Mouse (Mus musculus) telencephalon, adult 2 months (tissue): ENCODE results near the gene Sptbn1.
A peak's percentile ranks its signal among the peaks of the same experiment; 100 is the strongest.

ENCODE experiments used
- DNase-seq: peaks from one replicate; pipeline ENCODE4 v3.0.0-alpha.2; 2011; ENCODE audit warnings: low read depth, low spot score

The Sptbn1 gene

DNA sequence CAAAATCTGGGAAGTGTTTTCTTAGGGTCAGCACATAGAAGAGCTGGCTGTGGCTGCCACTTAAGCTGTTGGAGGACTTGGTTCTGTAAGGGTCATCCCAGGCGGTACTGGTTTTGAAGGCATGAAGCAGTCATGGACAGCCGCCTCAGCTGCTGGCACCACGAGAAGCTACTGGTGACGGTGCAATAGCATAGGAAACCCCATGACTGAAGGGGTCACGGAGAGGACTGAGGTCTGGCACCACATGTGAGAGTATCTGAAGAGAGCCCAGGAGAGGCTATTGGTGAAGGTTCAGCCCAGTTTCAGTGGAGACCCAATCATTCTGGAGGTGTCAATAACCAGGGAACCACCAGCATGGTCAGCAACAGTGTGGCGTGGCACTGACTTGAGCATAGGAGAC is 135.4 kb downstream of the Sptbn1 start:
- DNase-seq = no peak

DNA sequence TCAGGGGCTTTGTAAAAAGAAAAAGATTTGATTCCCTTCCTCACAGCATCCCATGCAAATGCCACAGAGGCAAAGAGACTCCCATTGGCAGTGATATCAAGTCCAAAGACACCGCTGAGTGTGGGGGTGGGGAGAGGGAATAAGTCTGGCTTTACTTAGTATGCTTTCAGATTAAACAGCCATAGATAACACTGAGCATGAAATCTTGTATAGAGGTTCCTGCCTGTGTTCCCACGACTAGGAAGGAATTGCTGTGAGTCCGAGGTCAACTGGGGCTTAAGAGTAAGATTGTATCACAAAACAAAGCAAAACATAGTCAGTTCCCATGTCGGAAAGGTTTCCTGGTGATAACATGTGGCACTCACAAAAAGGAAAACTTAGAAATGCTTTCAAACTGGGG is 136.3 kb downstream of the Sptbn1 start:
- no peak for DNase-seq

DNA sequence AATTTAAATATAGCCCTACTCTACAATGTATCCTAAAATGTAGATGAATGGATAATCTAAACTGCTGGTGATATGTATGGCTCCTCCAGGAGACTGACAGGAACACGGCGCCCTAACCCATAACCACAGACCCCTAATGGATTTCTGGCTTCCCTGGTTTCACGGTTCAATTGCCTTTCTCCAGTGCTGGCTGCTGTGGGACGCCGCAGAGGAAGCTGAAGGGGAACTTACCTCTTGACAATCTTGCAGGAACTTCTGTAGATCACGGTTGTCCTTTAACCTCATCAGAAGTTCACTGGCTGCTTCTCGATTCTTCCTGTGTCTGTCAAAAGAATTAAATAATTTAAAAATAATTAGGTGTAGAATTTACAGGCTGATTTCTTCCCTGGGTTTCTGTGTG is 138.6 kb downstream of the Sptbn1 start:
- DNase-seq = no peak

DNA sequence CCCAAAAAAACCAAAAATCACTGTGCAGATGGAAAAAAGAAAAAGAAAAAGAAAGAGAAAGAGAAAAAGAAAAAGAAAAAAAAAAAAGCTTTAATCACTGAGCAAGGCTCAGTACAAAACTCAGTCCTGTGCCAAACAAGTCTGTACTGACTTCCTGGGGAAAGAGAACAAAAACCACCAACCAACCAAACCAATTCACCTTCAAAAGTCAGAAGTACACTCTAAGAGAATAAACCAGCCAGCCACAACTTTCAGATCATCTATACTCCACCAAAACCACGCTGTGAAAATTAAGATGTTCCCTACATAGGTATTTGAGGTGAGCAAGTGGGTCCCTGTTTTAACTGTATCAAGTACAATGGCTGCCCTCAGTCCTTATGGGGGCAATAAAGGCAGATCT is 141.1 kb downstream of the Sptbn1 start:
- no peak for DNase-seq

DNA sequence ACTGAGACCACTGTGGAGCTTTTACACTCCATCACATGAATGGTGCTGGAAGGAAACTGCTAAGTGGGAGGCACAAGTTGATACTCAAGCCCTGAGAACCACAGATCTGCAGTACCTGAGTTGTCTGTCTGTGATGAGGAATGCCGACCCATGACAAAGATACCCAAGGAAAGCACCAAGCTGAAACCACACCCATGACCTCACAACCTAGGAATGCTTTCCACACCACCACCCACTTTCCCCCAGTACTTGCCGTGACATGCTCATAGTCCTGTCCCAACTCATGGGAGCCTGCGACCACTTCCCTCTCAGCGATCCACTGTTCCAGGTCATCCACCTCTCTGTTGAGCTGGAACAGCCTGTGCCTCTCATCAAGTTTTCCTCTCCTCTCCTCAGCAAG is 149.9 kb downstream of the Sptbn1 start:
- DNase-seq = no peak

DNA sequence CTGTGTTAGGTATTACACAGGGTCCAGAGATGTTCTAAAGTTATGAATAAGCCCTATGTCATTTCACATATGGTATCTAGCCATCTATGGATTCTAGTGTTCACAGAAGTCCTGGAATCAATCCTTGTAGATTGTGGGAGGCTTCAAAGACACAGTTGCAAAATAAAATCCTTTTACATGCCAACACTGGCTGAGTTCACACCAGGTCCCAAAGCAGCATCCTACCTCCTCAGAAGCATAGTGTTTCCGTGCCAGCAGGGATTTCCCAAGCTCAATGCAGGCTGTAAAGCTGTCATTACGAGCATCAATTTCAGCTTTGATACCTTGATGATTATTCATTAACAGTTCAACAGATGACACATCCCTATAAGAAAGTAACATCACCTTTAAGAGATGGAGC is 154.3 kb downstream of the Sptbn1 start:
- DNase-seq = peak; percentile 51

DNA sequence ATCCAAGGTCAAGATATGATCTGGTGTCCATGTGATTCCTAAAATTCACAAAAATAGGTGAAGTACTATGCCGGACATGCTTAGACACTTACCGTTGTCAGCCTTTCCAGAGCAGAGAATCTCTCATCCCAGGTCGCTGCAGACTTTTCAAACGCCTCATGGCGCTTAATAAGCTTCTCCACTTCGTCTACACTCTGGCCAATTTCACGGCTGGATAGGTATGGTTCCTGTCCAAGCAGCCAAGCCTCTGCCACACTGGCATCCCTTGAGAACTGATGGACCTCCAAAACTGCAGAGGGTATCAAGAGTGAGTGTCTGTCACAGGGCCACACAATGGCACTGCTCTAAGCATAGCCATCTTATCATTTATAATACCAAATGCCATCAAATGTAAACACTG is 157.3 kb downstream of the Sptbn1 start:
- DNase-seq = no peak

DNA sequence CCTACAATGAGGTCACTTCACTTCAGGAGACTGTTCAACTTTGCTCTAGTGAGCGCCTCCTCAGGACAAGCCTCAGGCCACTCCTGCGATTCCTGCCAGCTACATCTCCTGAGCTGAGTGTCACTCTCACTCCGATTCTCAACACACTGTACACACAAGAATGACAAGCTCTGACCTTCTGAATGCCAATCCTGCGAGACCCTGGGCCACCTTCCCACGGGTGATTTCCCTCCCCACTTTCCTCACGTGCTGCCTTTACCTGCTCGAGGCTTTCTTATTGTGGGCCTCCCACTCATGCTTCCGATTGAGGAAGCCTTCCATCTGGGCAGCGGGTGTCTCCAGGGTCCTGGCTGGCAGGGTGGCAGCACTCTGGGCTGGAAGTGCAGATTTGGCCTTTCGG is 163.8 kb downstream of the Sptbn1 start:
- no peak for DNase-seq

DNA sequence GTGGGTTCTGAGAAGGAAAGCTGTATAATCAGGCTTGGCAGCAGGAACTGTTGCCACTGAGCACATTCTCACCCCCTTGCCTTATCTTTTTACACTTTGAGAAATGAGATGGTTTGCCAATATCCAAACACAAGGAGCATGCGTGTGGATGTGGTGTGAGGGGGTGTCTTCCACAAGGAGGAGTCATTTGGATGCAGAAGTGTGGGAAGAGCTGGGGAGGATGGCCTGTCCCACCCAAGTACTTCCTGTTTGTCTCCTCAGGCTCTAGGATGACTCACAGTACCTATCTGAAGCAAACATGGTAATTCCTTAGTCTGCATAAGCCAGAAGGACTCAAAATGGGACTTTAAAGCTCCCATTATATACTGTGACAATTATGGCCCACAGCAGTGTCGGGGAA is 165.4 kb downstream of the Sptbn1 start:
- peak; percentile 70 for DNase-seq

DNA sequence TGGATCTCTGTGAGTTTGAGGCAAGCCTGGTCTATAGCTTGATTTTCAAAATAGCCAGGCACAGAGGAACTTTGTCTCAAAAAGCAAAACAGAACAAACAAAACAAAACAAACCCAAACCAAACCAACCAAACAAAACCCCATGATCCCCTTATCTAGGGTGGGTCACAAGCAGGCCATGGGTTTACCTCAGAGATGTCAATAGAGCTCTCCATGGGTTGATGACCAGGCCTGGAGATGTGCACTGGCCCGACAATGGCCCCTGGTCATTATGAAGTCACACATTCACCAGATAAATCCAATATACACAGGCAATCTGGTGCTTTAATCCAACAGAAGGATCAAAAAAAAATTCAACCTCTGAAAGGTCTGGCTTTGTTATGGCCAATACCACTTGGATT is 166.2 kb downstream of the Sptbn1 start:
- DNase-seq = no peak

DNA sequence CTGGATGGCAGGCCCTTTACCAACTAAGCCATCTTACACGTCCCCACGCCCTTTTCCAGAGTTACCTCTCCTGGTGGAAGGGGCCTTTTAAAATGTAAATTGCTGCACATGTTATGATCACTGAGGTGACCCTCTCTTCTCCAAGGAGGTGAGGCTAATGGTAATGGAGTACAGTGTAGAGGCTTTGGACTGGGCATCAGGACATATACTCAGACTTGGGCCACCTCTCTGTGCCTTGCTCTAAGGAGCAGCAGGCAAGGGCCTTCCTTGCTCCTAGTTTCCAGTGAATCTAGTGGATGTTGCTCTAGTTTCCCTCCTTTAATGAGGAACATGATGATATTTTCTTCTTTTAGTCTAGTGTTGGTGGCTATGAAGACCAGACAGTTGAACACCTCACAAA is 166.8 kb downstream of the Sptbn1 start:
- no peak for DNase-seq

DNA sequence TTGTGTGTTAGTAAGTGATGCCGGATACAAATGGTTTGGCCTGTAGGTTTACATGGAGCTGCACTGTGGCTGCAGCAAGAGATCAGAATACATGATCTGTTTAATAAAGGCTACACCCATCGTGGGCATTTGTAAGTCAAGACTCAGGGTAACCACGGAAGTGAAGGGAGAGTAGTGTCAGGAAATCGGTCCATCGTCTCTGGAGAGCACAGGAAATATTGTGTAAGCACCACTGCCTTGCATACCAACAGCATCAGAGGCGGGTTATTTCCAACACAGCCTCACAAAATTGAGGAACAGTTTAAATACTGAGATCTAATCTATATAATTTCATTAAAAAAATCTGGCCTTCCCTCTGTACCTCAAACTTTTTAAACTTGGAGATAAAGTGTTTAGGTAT is 168.1 kb downstream of the Sptbn1 start:
- no peak for DNase-seq

DNA sequence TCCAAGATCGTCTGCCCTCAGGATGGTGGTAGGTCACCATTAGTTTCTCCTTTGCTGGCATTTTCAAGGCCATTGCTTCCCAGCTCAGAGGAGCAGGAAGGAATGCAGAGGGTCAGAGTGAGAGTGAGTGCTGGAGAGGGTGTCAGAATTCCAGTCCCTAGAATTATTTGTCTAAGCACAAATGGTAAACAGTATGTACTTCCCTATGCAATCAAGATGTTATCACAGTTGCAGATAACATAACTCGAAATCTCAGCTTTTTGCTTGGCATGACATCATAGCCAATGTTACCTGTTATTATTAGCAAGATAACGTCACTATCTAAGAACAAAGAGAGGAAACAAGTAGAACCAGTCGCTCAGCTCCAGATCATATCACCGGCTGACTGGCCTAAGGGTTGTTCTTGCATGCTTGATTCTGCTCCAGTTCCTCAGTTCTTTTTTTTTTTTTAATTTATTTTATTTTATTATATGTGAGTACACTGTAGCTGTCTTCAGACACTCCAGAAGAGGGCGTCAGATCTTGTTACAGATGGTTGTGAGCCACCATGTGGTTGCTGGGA is 172.7 kb downstream of the Sptbn1 start:
- no peak for DNase-seq

DNA sequence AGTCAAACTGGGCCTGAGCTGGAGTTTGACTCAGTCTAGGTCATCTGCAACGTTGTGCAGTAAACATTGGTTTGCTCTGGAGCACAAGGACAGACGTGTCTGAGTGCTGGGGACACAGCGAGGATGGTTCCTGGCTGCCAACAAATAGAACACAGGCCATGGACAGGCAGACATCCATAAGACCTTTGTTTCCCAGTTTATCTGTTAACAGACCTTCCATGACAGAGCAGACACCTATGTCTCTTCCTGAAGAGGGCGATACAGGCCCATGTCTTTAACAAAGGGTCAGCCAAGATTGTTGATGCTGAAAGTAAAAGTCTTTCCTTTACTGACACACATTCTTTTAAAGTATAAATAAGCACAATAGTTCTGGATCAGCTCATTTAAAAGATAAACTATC is 176.1 kb downstream of the Sptbn1 start:
- DNase-seq = no peak

DNA sequence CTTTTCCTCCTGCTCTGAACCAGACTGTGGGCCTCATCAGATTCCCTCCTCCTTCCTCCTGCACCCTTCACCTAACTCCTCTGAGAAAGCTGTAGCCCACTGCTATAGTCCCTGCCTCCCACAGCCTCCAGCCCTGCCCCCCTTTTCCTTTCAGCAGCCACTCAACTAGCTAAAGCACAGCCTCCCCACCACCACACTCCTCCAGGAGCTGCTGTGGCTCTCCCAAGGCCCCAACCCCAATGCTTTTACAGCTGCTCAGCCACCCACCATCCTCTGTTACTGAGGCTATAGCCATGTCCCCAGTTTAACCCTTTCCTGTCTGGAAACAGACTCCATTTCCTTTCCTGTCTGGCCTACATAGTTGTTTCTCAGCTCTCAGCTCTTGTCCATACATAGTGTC is 182.9 kb downstream of the Sptbn1 start:
- no peak for DNase-seq

DNA sequence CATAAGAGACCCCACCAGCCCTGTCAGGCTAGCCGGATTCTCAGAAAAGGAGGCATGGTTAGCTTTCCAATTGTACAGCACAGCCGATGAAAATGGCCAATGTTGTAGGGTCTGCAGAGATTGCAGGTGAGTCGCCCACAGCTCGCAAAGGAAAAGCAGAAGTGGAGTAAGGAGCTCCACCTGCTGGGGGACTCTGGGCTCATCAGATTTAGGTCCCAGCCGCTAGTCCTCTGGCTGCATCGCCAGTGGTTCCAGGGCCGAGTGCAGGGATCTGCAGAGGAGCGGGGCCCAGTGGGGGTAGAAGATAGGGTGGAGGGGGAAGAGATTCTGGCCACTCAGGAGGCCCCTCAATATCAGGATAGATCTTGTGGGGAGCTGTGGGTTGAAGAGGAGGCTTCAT is 210.7 kb downstream of the Sptbn1 start:
- no peak for DNase-seq
